Mouse (Mus musculus): Measurements from ENCODE around the gene Tas2r110. TPM values are rescaled to one million over a fixed set of nuclear protein-coding genes. Genes with fewer than 3 reads are reported as not detected.

Tas2r110 gene
- not detected in 2 replicates for total RNA-seq (2017)

- no peak for ATAC-seq (replicated peaks in 1 of 2; ENCODE audit: insufficient read depth in 1 of 2, low FRiP score in 2 of 2, low TSS enrichment in 1 of 2, low read depth in 1 of 2, poor library complexity in 2 of 2, severe bottlenecking in 2 of 2)
Measured at GRCm38 (mm10) chr6:132867708-132868107, at the start of gene Tas2r110. TSS of gene Tas2r110 (plus strand) at chr6:132868008.

- no peak for ATAC-seq (replicated peaks in 1 of 2; ENCODE audit: insufficient read depth in 1 of 2, low FRiP score in 2 of 2, low TSS enrichment in 1 of 2, low read depth in 1 of 2, poor library complexity in 2 of 2, severe bottlenecking in 2 of 2)
Measured at GRCm38 (mm10) chr6:132846842-132847241, 21.0 kb upstream of the Tas2r110 start, which contains the start of gene Tas2r123. TSS of gene Tas2r123 (plus strand) at chr6:132847142.

GRCm38 (mm10) chr6:132855138-132855537 is 12.7 kb upstream of the Tas2r110 start, which contains the start of gene Tas2r116:
TSS of gene Tas2r116 (plus strand) at chr6:132855438.
- no peak for ATAC-seq (replicated peaks in 1 of 2; ENCODE audit: insufficient read depth in 1 of 2, low FRiP score in 2 of 2, low TSS enrichment in 1 of 2, low read depth in 1 of 2, poor library complexity in 2 of 2, severe bottlenecking in 2 of 2)

GRCm38 (mm10) chr6:132892711-132893110 is 24.9 kb downstream of the Tas2r110 start, which contains the start of gene Tas2r113:
TSS of gene Tas2r113 (plus strand) at chr6:132893011.
- no peak for ATAC-seq (replicated peaks in 1 of 2; ENCODE audit: insufficient read depth in 1 of 2, low FRiP score in 2 of 2, low TSS enrichment in 1 of 2, low read depth in 1 of 2, poor library complexity in 2 of 2, severe bottlenecking in 2 of 2)

GRCm38 (mm10) chr6:132909351-132909750 is 41.5 kb downstream of the Tas2r110 start, which contains the start of gene Tas2r125:
TSS of gene Tas2r125 (plus strand) at chr6:132909651.
- no peak for ATAC-seq (replicated peaks in 1 of 2; ENCODE audit: insufficient read depth in 1 of 2, low FRiP score in 2 of 2, low TSS enrichment in 1 of 2, low read depth in 1 of 2, poor library complexity in 2 of 2, severe bottlenecking in 2 of 2)

Other genes with a start within 250 kb of the Tas2r110 start
- not detected in 2 replicates for gene A630073D07Rik, start 216.5 kb upstream of the Tas2r110 start, total RNA-seq (2017)
- gene Tas2r120, start 211.1 kb upstream of the Tas2r110 start, total RNA-seq (2017): not detected in 2 replicates
- gene Tas2r121, start 167.0 kb upstream of the Tas2r110 start, total RNA-seq (2017): not detected in 2 replicates
- not detected in 2 replicates for gene Tas2r122, start 156.1 kb upstream of the Tas2r110 start, total RNA-seq (2017)
- gene Tas2r115, start 130.0 kb upstream of the Tas2r110 start, total RNA-seq (2017): not detected in 2 replicates
- not detected in 2 replicates for gene Tas2r124, start 113.3 kb upstream of the Tas2r110 start, total RNA-seq (2017)
- gene Tas2r102, start 105.9 kb upstream of the Tas2r110 start, total RNA-seq (2017): not detected in 2 replicates
- gene Tas2r136, start 89.8 kb upstream of the Tas2r110 start, total RNA-seq (2017): not detected in 2 replicates
- not detected in 2 replicates for gene Tas2r117, start 65.2 kb upstream of the Tas2r110 start, total RNA-seq (2017)
- not detected in 2 replicates for gene Tas2r123, start 20.9 kb upstream of the Tas2r110 start, total RNA-seq (2017)
- not detected in 2 replicates for gene Tas2r116, start 12.6 kb upstream of the Tas2r110 start, total RNA-seq (2017)
- gene Tas2r113, start 25.0 kb downstream of the Tas2r110 start, total RNA-seq (2017): not detected in 2 replicates
- not detected in 2 replicates for gene Tas2r125, start 41.6 kb downstream of the Tas2r110 start, total RNA-seq (2017)
- gene Tas2r129, start 83.1 kb downstream of the Tas2r110 start, total RNA-seq (2017): not detected in 2 replicates
- gene Tas2r131, start 89.9 kb downstream of the Tas2r110 start, total RNA-seq (2017): not detected in 2 replicates
- gene Tas2r109, start 113.0 kb downstream of the Tas2r110 start, total RNA-seq (2017): not detected in 2 replicates
- not detected in 2 replicates for gene Tas2r103, start 169.1 kb downstream of the Tas2r110 start, total RNA-seq (2017)
- not detected in 2 replicates for gene Tas2r140, start 187.8 kb downstream of the Tas2r110 start, total RNA-seq (2017)
- gene Smim10l1, start 236.9 kb downstream of the Tas2r110 start, total RNA-seq (2017): 119 and 149 TPM in 2 replicates

All from hematopoietic stem cell, adult 5-6 weeks (primary cell).